Mouse (Mus musculus): ENCODE data around the gene Olfr170. TPM values are rescaled to one million over a fixed set of nuclear protein-coding genes. Genes with fewer than 3 reads are reported as not detected.
"Not testable (repeated sequence)": the region's sequence is repeated elsewhere in the genome, so short reads cannot be mapped to it uniquely, and the experiment has no call there.

Gene Olfr170
- not detected in 2 replicates for polyA plus RNA-seq (2015; fragmentation: Nextera tagmentation; extraction: Ambion mirVana)

DNA sequence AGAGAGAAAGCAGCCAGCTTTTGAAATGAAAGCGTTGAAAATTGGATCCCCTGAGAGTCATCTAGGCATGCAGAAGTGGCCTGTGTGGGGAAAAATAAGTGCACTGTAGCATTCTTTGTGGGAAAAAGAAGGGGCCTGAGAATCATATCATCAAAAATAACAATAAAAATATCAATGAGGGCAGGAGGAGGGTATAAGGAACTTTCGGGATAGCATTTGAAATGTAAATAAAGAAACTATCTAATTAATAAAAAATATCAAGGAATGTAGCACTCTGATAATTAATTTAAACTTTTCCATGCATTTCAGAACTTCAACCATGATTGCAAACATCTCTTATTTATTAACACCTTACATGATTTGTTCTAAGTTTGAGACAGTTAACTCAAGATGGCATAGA, at the start of gene Olfr170:
Olfr170 (minus strand) TSS at position 101 of the 400 bp plus-strand sequence.
- not testable (repeated sequence) for H3K36me3 ChIP-seq; H3K9me3 ChIP-seq; H3K4me3 ChIP-seq; ATAC-seq (ENCODE audit: insufficient number of reproducible peaks, low FRiP score, low TSS enrichment, low read depth); H3K27ac ChIP-seq; H3K4me2 ChIP-seq; H3K4me1 ChIP-seq; H3K27me3 ChIP-seq; H3K9ac ChIP-seq
- WGBS = 77% methylated on average over 2 of the region's 2 CpGs

GRCm38 (mm10) chr16:19629816-19630215, 18.1 kb upstream of the Olfr170 start, which contains the start of gene Olfr171:
TSS of gene Olfr171 (minus strand) at chr16:19629916.
- no peak within 1 kb of the TSS for H3K9ac ChIP-seq
- WGBS = 73% methylated on average over 1 of the region's 1 CpGs
- no peak within 1 kb of the TSS for H3K27ac ChIP-seq
- ATAC-seq (ENCODE audit: insufficient number of reproducible peaks, low FRiP score, low TSS enrichment, low read depth) = no peak
- H3K4me2 ChIP-seq = no peak within 1 kb of the TSS
- H3K4me3 ChIP-seq = no peak within 1 kb of the TSS
- H3K36me3 ChIP-seq = no peaks in the 10 kb centered on the region
- no peaks in the 10 kb centered on the region for H3K4me1 ChIP-seq
- H3K27me3 ChIP-seq = no peaks in the 10 kb centered on the region
- no peaks in the 10 kb centered on the region for H3K9me3 ChIP-seq

DNA sequence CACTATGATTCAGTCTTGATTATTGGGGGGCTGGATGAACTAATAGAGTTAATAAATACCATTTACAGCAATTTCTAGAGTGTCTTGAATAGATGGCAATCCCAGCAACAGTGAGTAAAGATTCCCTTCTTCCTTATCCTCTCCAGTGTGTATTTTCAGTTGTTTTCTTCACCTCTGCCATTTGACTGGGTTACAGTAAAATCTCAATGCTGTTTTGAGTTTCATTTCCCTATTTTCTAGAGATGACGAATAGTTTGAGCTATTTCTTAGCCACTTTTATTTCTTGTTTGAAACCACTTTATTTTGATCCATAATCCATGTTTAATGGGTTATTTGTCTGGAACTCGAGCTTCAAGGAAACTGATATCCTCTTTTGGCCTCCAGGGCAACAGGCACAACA, 8.5 kb downstream of the Olfr170 start:
- H3K4me2 ChIP-seq = no peak overlapping the region
- no peaks in the 10 kb centered on the region for H3K4me1 ChIP-seq
- H3K9ac ChIP-seq = no peak overlapping the region
- 46% methylated on average over 2 of the region's 2 CpGs for WGBS
- no peaks in the 10 kb centered on the region for H3K36me3 ChIP-seq
- H3K27me3 ChIP-seq = no peaks in the 10 kb centered on the region
- no peak for ATAC-seq (ENCODE audit: insufficient number of reproducible peaks, low FRiP score, low TSS enrichment, low read depth)
- H3K9me3 ChIP-seq = no peaks in the 10 kb centered on the region
- no peak overlapping the region for H3K27ac ChIP-seq
- H3K4me3 ChIP-seq = no peak overlapping the region

DNA sequence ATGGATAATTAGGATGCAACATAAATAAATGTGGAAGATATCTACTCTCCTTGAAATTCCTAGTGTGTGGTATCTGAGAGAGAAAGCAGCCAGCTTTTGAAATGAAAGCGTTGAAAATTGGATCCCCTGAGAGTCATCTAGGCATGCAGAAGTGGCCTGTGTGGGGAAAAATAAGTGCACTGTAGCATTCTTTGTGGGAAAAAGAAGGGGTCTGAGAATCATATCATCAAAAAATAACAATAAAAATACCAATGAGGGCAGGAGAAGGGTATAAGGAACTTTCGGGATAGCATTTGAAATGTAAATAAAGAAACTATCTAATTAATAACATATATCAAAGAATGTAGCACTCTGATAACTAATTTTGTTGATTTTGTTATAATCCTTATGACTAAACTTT, 40.0 kb downstream of the Olfr170 start, which contains the start of gene Olfr169:
Olfr169 (minus strand) TSS at position 101 of the 400 bp plus-strand sequence.
- not testable (repeated sequence) for H3K4me1 ChIP-seq; H3K27me3 ChIP-seq; H3K36me3 ChIP-seq; ATAC-seq (ENCODE audit: insufficient number of reproducible peaks, low FRiP score, low TSS enrichment, low read depth); H3K9ac ChIP-seq; H3K27ac ChIP-seq; H3K4me3 ChIP-seq; H3K4me2 ChIP-seq; H3K9me3 ChIP-seq
- 88% methylated on average over 2 of the region's 2 CpGs for WGBS

Other genes starting within 250 kb of the Olfr170 start
- not detected in 2 replicates for gene Olfr165, start 188.7 kb downstream of the Olfr170 start, polyA plus RNA-seq (2015; fragmentation: Nextera tagmentation; extraction: Ambion mirVana)
- gene Olfr166, start 128.2 kb downstream of the Olfr170 start, polyA plus RNA-seq (2015; fragmentation: Nextera tagmentation; extraction: Ambion mirVana) = not detected in 2 replicates
- gene Olfr167, start 89.6 kb downstream of the Olfr170 start, polyA plus RNA-seq (2015; fragmentation: Nextera tagmentation; extraction: Ambion mirVana) = not detected in 2 replicates
- gene Olfr168, start 76.3 kb downstream of the Olfr170 start, polyA plus RNA-seq (2015; fragmentation: Nextera tagmentation; extraction: Ambion mirVana) = not detected in 2 replicates
- gene Olfr169, start 40.1 kb downstream of the Olfr170 start, polyA plus RNA-seq (2015; fragmentation: Nextera tagmentation; extraction: Ambion mirVana) = not detected in 2 replicates
- gene Olfr171, start 18.0 kb upstream of the Olfr170 start, polyA plus RNA-seq (2015; fragmentation: Nextera tagmentation; extraction: Ambion mirVana) = not detected in 2 replicates
- gene Lamp3, start 94.5 kb upstream of the Olfr170 start, polyA plus RNA-seq (2015; fragmentation: Nextera tagmentation; extraction: Ambion mirVana) = not detected in 2 replicates
- gene B3gnt5, start 148.3 kb upstream of the Olfr170 start, polyA plus RNA-seq (2015; fragmentation: Nextera tagmentation; extraction: Ambion mirVana) = 12.2 and 13.5 TPM in 2 replicates